Mouse (Mus musculus) heart, embryonic 16.5 days (tissue): ENCODE data around the gene Dusp5. TPM values are rescaled to one million over a fixed set of nuclear protein-coding genes. Genes with fewer than 3 reads are reported as not detected.

Experiments
- ATAC-seq: fragments of 200-750 bp; cut with Nextera tagmentation; replicated peaks from 2 replicates; pipeline ENCODE4 v1.8.0; 2017; ENCODE audit warnings: moderate number of reproducible peaks; ENCODE audit not compliant: insufficient read depth, low FRiP score; ENCODE audit errors: extremely low read depth
- H3K27ac ChIP-seq: fragments of 300-500 bp; sonication (generic); 2 replicates; pipeline ENCODE4 v1.5.1; 2014; ENCODE audit warnings: mild to moderate bottlenecking, low read length, control low read depth, moderate library complexity
- H3K27me3 ChIP-seq: fragments of 300-500 bp; sonication (generic); 2 replicates; pipeline ENCODE4 v1.6.1; 2014; ENCODE audit warnings: low read length, mixed read lengths; ENCODE audit not compliant: control insufficient read depth, insufficient read depth
- H3K36me3 ChIP-seq: fragments of 300-500 bp; sonication (generic); 2 replicates; pipeline ENCODE4 v1.6.1; 2014; ENCODE audit not compliant: control insufficient read depth, insufficient read depth
- H3K4me1 ChIP-seq: fragments of 300-500 bp; sonication (generic); 2 replicates; pipeline ENCODE4 v1.6.1; 2014; ENCODE audit warnings: low read length, mixed read lengths; ENCODE audit not compliant: control insufficient read depth, insufficient read depth
- H3K4me2 ChIP-seq: fragments of 300-500 bp; sonication (generic); 2 replicates; pipeline ENCODE4 v1.6.1; 2014; ENCODE audit warnings: low read depth, mild to moderate bottlenecking, control low read depth, low read length
- H3K4me3 ChIP-seq: fragments of 300-500 bp; sonication (generic); 2 replicates; pipeline ENCODE4 v1.5.1; 2014; ENCODE audit warnings: mild to moderate bottlenecking, control low read depth, low read length
- H3K9ac ChIP-seq: fragments of 300-500 bp; sonication (generic); 2 replicates; pipeline ENCODE4 v1.6.1; 2014; ENCODE audit warnings: low read length, control low read depth
- H3K9me3 ChIP-seq: fragments of 300-500 bp; sonication (generic); replicated peaks from 2 replicates; pipeline ENCODE4 v1.6.1; 2016; ENCODE audit warnings: low read length; ENCODE audit not compliant: control insufficient read depth
- WGBS: fragments of 180-500 bp; shearing (Covaris S2); extraction: QIAGEN DNeasy Blood & Tissue Kit; methylation state at CpG from one replicate; pipeline ENCODE4 v1.1.7; 2014; 5-methylcytosine and 5-hydroxymethylcytosine counted together
- polyA plus RNA-seq: library from polyadenylated mRNA; unstranded; fragments of >200 nt; fragmentation: Nextera tagmentation; extraction: Ambion mirVana; gene quantifications from 2 replicates; pipeline ENCODE4 v1.2.1, GENCODE M21; 2015

Gene Dusp5
- polyA plus RNA-seq, 1 experiment from 2014 or later = 11.5 TPM

GRCm38 (mm10) chr19:53544923-53545561 lies 16.1 kb downstream of the Dusp5 start:
- Histone ChIP-seq H3K27ac (no peak overlapping the region), H3K36me3 (peaks cover 17% of the 10 kb centered on the region; the same call in 1 of the 2 replicates), H3K27me3 (no peaks in the 10 kb centered on the region), H3K9ac (no peak overlapping the region), H3K9me3 (no peaks in the 10 kb centered on the region), H3K4me1 (no peaks in the 10 kb centered on the region; the same call in 1 of the 2 replicates), H3K4me2 (no peak overlapping the region), H3K4me3 (no peak overlapping the region)
- no peak for ATAC-seq
- WGBS = 54% methylated on average over 4 of the region's 4 CpGs

GRCm38 (mm10) chr19:53547597-53547996 lies 18.7 kb downstream of the Dusp5 start:
- WGBS = 56% methylated on average over 8 of the region's 8 CpGs
- no peaks in the 10 kb centered on the region; the same call in 1 of the 2 replicates for H3K4me1 ChIP-seq
- no peak overlapping the region for H3K9ac ChIP-seq
- H3K4me2 ChIP-seq = no peak overlapping the region
- no peaks in the 10 kb centered on the region for H3K36me3 ChIP-seq
- H3K27me3 ChIP-seq = no peaks in the 10 kb centered on the region
- H3K4me3 ChIP-seq = no peak overlapping the region
- no peak overlapping the region for H3K27ac ChIP-seq
- H3K9me3 ChIP-seq = no peaks in the 10 kb centered on the region
- ATAC-seq = no peak

- Histone ChIP-seq H3K9me3 (no peaks in the 10 kb centered on the region), H3K27me3 (no peaks in the 10 kb centered on the region), H3K36me3 (no peaks in the 10 kb centered on the region), H3K4me3 (no peak overlapping the region), H3K27ac (no peak overlapping the region), H3K9ac (no peak overlapping the region), H3K4me2 (no peak overlapping the region), H3K4me1 (peaks cover 2% of the 10 kb centered on the region)
- no peak for ATAC-seq
- WGBS = 58% methylated on average over 12 of the region's 12 CpGs
These were observed 22.1 kb downstream of the Dusp5 start for GRCm38 (mm10) chr19:53550972-53551371.

- H3K4me2 ChIP-seq = no peak overlapping the region
- no peaks in the 10 kb centered on the region for H3K36me3 ChIP-seq
- peaks cover 3% of the 10 kb centered on the region for H3K4me1 ChIP-seq
- H3K27ac ChIP-seq = 0 out of 2 replicates have a peak overlapping the region, but pooled peaks have one; percentile 4
- H3K4me3 ChIP-seq = no peak overlapping the region
- ATAC-seq = no peak
- no peaks in the 10 kb centered on the region for H3K9me3 ChIP-seq
- H3K27me3 ChIP-seq = no peaks in the 10 kb centered on the region
- H3K9ac ChIP-seq = no peak overlapping the region
- WGBS = 45% methylated on average over 10 of the region's 10 CpGs
These were observed 23.4 kb downstream of the Dusp5 start for GRCm38 (mm10) chr19:53552216-53552786.

- peaks cover 7% of the 10 kb centered on the region for H3K4me1 ChIP-seq
- H3K36me3 ChIP-seq = no peaks in the 10 kb centered on the region
- H3K9me3 ChIP-seq = no peaks in the 10 kb centered on the region
- no peaks in the 10 kb centered on the region for H3K27me3 ChIP-seq
- 0 out of 2 replicates have a peak overlapping the region, but pooled peaks have one; percentile 4 for H3K27ac ChIP-seq
- H3K4me3 ChIP-seq = no peak overlapping the region
- 51% methylated on average over 6 of the region's 6 CpGs for WGBS
- no peak for ATAC-seq
- no peak overlapping the region for H3K4me2 ChIP-seq
- no peak overlapping the region for H3K9ac ChIP-seq
These were observed 23.9 kb downstream of the Dusp5 start for GRCm38 (mm10) chr19:53552795-53553194.

- 83% methylated on average over 11 of the region's 11 CpGs for WGBS
- Histone ChIP-seq H3K9ac (no peak overlapping the region), H3K36me3 (no peaks in the 10 kb centered on the region), H3K27me3 (no peaks in the 10 kb centered on the region), H3K4me2 (no peak overlapping the region), H3K27ac (no peak overlapping the region), H3K4me3 (no peak overlapping the region), H3K9me3 (no peaks in the 10 kb centered on the region), H3K4me1 (peaks cover 7% of the 10 kb centered on the region)
- ATAC-seq = no peak
These were observed 25.5 kb downstream of the Dusp5 start for GRCm38 (mm10) chr19:53554402-53554801.

- Histone ChIP-seq H3K27ac (no peak overlapping the region; the same call in 1 of the 2 replicates), H3K4me1 (peaks cover 7% of the 10 kb centered on the region), H3K36me3 (no peaks in the 10 kb centered on the region), H3K9me3 (no peaks in the 10 kb centered on the region), H3K27me3 (no peaks in the 10 kb centered on the region), H3K4me3 (no peak overlapping the region), H3K9ac (no peak overlapping the region), H3K4me2 (no peak overlapping the region)
- ATAC-seq = no peak
- 57% methylated on average over 5 of the region's 5 CpGs for WGBS
These were observed 26.2 kb downstream of the Dusp5 start for GRCm38 (mm10) chr19:53554981-53555616.

GRCm38 (mm10) chr19:53556841-53557240 lies 27.9 kb downstream of the Dusp5 start:
- WGBS = 27% methylated on average over 6 of the region's 6 CpGs
- H3K4me1 ChIP-seq = peaks cover 7% of the 10 kb centered on the region
- no peaks in the 10 kb centered on the region for H3K9me3 ChIP-seq
- H3K27ac ChIP-seq = no peak overlapping the region
- ATAC-seq = no peak
- H3K27me3 ChIP-seq = no peaks in the 10 kb centered on the region
- no peaks in the 10 kb centered on the region for H3K36me3 ChIP-seq
- peak overlapping the region; percentile 61 for H3K9ac ChIP-seq
- peak overlapping the region; percentile 29 for H3K4me3 ChIP-seq
- peak overlapping the region; percentile 58 for H3K4me2 ChIP-seq
